Mouse (Mus musculus) layer of hippocampus, adult 2 months (tissue): Measurements from ENCODE around the gene Samd15. TPM values are rescaled to one million over a fixed set of nuclear protein-coding genes. Genes with fewer than 3 reads are reported as not detected.
"Not testable (repeated sequence)": the region's sequence is repeated elsewhere in the genome, so short reads cannot be mapped to it uniquely, and the experiment has no call there.

Source experiments
- DNase-seq, 2 experiments: peaks; one replicate each; pipeline ENCODE4 v3.0.0; 2022; ENCODE audit warnings: low spot score in 2 of 2
- H3K27ac ChIP-seq: fragments of 200-600 bp; 2 replicates; pipeline ENCODE4 v1.8.1; 2022
- H3K4me3 ChIP-seq: fragments of 200-600 bp; 2 replicates; pipeline ENCODE4 v1.8.1; 2022; ENCODE audit warnings: mild to moderate bottlenecking
- CTCF ChIP-seq: fragments of 200-600 bp; conservative IDR thresholded peaks from 2 replicates; pipeline ENCODE4 v1.8.1; 2022; ENCODE audit warnings: antibody characterized with exemption, mild to moderate bottlenecking, moderate library complexity
- total RNA-seq, 2 experiments: library from RNA; stranded (reverse); gene quantifications; 2 replicates each; pipeline ENCODE4 v1.2.3; 2021

Gene Samd15
- total RNA-seq, 2 experiments from 2014 or later: 3.5 to 4.8 TPM

- no peak for DNase-seq
- H3K27ac ChIP-seq: no peak overlapping the region
- H3K4me3 ChIP-seq: no peak overlapping the region
- TF ChIP-seq CTCF: no peak
These were observed 2.2 kb downstream of the Samd15 start for GRCm38 (mm10) chr12:87201694-87202093.

GRCm38 (mm10) chr12:87205789-87206188, 6.3 kb downstream of the Samd15 start:
- H3K4me3 ChIP-seq, H3K27ac ChIP-seq, DNase-seq: not testable (repeated sequence)

- H3K27ac ChIP-seq: no peak overlapping the region
- TF ChIP-seq CTCF: no peak
- DNase-seq: no peak
- no peak overlapping the region for H3K4me3 ChIP-seq
These were observed 13.5 kb downstream of the Samd15 start for GRCm38 (mm10) chr12:87212844-87213606.

- no peak for DNase-seq
- no peak overlapping the region for H3K4me3 ChIP-seq
- TF ChIP-seq CTCF: no peak
- H3K27ac ChIP-seq: no peak overlapping the region
These were observed 16.5 kb downstream of the Samd15 start for GRCm38 (mm10) chr12:87216053-87216452.

GRCm38 (mm10) chr12:87217596-87217995, 18.1 kb downstream of the Samd15 start:
- TF ChIP-seq CTCF: no peak
- Histone ChIP-seq H3K27ac (no peak overlapping the region), H3K4me3 (no peak overlapping the region)
- no peak for DNase-seq

- no peak for DNase-seq
- Histone ChIP-seq H3K27ac (no peak overlapping the region), H3K4me3 (no peak overlapping the region)
- no peak for TF ChIP-seq CTCF
These were observed 19.8 kb downstream of the Samd15 start for GRCm38 (mm10) chr12:87219362-87219761.

- Histone ChIP-seq H3K27ac (no peak overlapping the region), H3K4me3 (no peak overlapping the region)
- TF ChIP-seq CTCF: no peak
- DNase-seq: no peak
These were observed 25.4 kb downstream of the Samd15 start for GRCm38 (mm10) chr12:87224950-87225349.

- no peak overlapping the region for H3K27ac ChIP-seq
- no peak for TF ChIP-seq CTCF
- no peak overlapping the region for H3K4me3 ChIP-seq
- no peak for DNase-seq
These were observed 27.3 kb downstream of the Samd15 start for GRCm38 (mm10) chr12:87226801-87227200.

- TF ChIP-seq CTCF: no peak
- Histone ChIP-seq H3K27ac (no peak overlapping the region), H3K4me3 (no peak overlapping the region)
- no peak for DNase-seq
These were observed 30.1 kb downstream of the Samd15 start for GRCm38 (mm10) chr12:87229633-87230032.

- TF ChIP-seq CTCF: no peak
- H3K27ac ChIP-seq: no peak overlapping the region
- no peak overlapping the region for H3K4me3 ChIP-seq
- no peak for DNase-seq
These were observed 30.9 kb downstream of the Samd15 start for GRCm38 (mm10) chr12:87230379-87230895.

GRCm38 (mm10) chr12:87236882-87237483, 37.5 kb downstream of the Samd15 start:
- no peak for DNase-seq
- Histone ChIP-seq H3K27ac (no peak overlapping the region), H3K4me3 (no peak overlapping the region)
- TF ChIP-seq CTCF: no peak

- no peak within 1 kb of the TSS for H3K4me3 ChIP-seq
- TF ChIP-seq CTCF: no peak
- H3K27ac ChIP-seq: no peak within 1 kb of the TSS
- no peak for DNase-seq
These were observed 39.1 kb downstream of the Samd15 start, which contains the start of gene Noxred1 for GRCm38 (mm10) chr12:87238632-87239031. TSS of gene Noxred1 (minus strand) at chr12:87238732.

- TF ChIP-seq CTCF: no peak
- no peak for DNase-seq
- no peak overlapping the region for H3K27ac ChIP-seq
- no peak overlapping the region for H3K4me3 ChIP-seq
These were observed 50.6 kb downstream of the Samd15 start for GRCm38 (mm10) chr12:87250161-87250560.

- no peak for TF ChIP-seq CTCF
- H3K27ac ChIP-seq: no peak overlapping the region
- no peak for DNase-seq
- no peak overlapping the region for H3K4me3 ChIP-seq
These were observed 54.4 kb downstream of the Samd15 start for GRCm38 (mm10) chr12:87253878-87254277.
